Mouse (Mus musculus): ENCODE results near the gene Aanat. TPM values are rescaled to one million over a fixed set of nuclear protein-coding genes. Genes with fewer than 3 reads are reported as not detected.

Aanat gene
- polyA plus RNA-seq, 1 experiment from 2014 or later = not detected

GRCm38 (mm10) chr11:116555572-116555971 is 30.7 kb upstream of the Aanat start:
- ATAC-seq (no peak), DNase-seq (ENCODE audit: low spot score) (no peak)
- no peak overlapping the region for H3K4me2 ChIP-seq (replicated peaks; ENCODE audit: low read depth, low read length)
- H3K27ac ChIP-seq (ENCODE audit: low read length) = no peak overlapping the region
- H3K4me1 ChIP-seq (ENCODE audit: insufficient read depth, low read depth, low read length) = peaks cover 13% of the 10 kb centered on the region
- H3K4me3 ChIP-seq (ENCODE audit: low read depth, low read length) = no peak overlapping the region
- H3K9me3 ChIP-seq (ENCODE audit: low read length) = no peaks in the 10 kb centered on the region
- H3K27me3 ChIP-seq (replicated peaks; ENCODE audit: insufficient read depth, low read length) = no peaks in the 10 kb centered on the region
- no peaks in the 10 kb centered on the region for H3K36me3 ChIP-seq (ENCODE audit: insufficient read depth, low read length)
- no peak overlapping the region for H3K9ac ChIP-seq (replicated peaks; ENCODE audit: low read depth)
- 24% methylated on average over 1 of the region's 1 CpGs for whole genome bisulfite sequencing
- no peak for TF ChIP-seq EP300 (IDR thresholded peaks at IDR 0.05)
- TF ChIP-seq CTCF (IDR thresholded peaks at IDR 0.05) = no peak

- H3K4me2 ChIP-seq (replicated peaks; ENCODE audit: low read depth, low read length) = no peak overlapping the region
- H3K9me3 ChIP-seq (ENCODE audit: low read length) = no peaks in the 10 kb centered on the region
- H3K9ac ChIP-seq (replicated peaks; ENCODE audit: low read depth) = no peak overlapping the region
- H3K4me3 ChIP-seq (ENCODE audit: low read depth, low read length) = no peak overlapping the region
- H3K27me3 ChIP-seq (replicated peaks; ENCODE audit: insufficient read depth, low read length) = no peaks in the 10 kb centered on the region
- WGBS = 50% methylated on average over 6 of the region's 6 CpGs
- peaks cover 5% of the 10 kb centered on the region for H3K4me1 ChIP-seq (ENCODE audit: insufficient read depth, low read depth, low read length)
- TF ChIP-seq CTCF (IDR thresholded peaks at IDR 0.05) (no peak), EP300 (IDR thresholded peaks at IDR 0.05) (no peak)
- H3K36me3 ChIP-seq (ENCODE audit: insufficient read depth, low read length) = no peaks in the 10 kb centered on the region
- H3K27ac ChIP-seq (ENCODE audit: low read length) = no peak overlapping the region
- DNase-seq (ENCODE audit: low spot score) = no peak
- ATAC-seq = no peak
Observed at GRCm38 (mm10) chr11:116556308-116556707, 29.9 kb upstream of the Aanat start.

- 44% methylated on average over 7 of the region's 7 CpGs for WGBS
- ATAC-seq (no peak), DNase-seq (ENCODE audit: low spot score) (no peak)
- no peak for TF ChIP-seq CTCF (IDR thresholded peaks at IDR 0.05)
- no peak for TF ChIP-seq EP300 (IDR thresholded peaks at IDR 0.05)
- H3K4me3 ChIP-seq (ENCODE audit: low read depth, low read length) = no peak overlapping the region
- peaks cover 5% of the 10 kb centered on the region for H3K4me1 ChIP-seq (ENCODE audit: insufficient read depth, low read depth, low read length)
- no peaks in the 10 kb centered on the region for H3K27me3 ChIP-seq (replicated peaks; ENCODE audit: insufficient read depth, low read length)
- no peak overlapping the region for H3K4me2 ChIP-seq (replicated peaks; ENCODE audit: low read depth, low read length)
- H3K36me3 ChIP-seq (ENCODE audit: insufficient read depth, low read length) = no peaks in the 10 kb centered on the region
- no peaks in the 10 kb centered on the region for H3K9me3 ChIP-seq (ENCODE audit: low read length)
- H3K9ac ChIP-seq (replicated peaks; ENCODE audit: low read depth) = no peak overlapping the region
- H3K27ac ChIP-seq (ENCODE audit: low read length) = no peak overlapping the region
Observed at GRCm38 (mm10) chr11:116565283-116566041, 20.8 kb upstream of the Aanat start.

DNA sequence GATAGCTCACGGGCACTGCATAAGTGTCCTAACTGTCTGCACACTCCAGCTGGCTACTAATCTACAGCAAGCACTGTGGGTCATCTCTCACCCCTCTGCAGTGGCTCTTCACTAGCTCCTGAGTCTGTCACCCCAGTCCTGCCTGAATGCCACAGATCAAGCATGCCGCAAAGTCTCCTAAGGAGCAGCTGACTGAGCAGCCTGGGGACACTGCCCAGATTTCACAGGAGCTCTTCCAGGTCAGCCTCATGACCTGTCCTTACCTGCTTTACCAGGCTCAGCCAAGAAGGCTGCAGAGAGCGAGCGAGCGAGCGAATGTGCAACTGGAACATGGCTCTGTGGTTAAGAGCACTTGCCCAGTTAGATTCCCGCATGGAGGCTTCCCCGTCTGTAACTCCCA is 18.7 kb upstream of the Aanat start:
- H3K9me3 ChIP-seq (ENCODE audit: low read length) = no peaks in the 10 kb centered on the region

GRCm38 (mm10) chr11:116570821-116571220 is 15.4 kb upstream of the Aanat start:
- Histone ChIP-seq H3K36me3 (ENCODE audit: insufficient read depth, low read length) (no peaks in the 10 kb centered on the region), H3K27me3 (replicated peaks; ENCODE audit: insufficient read depth, low read length) (no peaks in the 10 kb centered on the region), H3K4me1 (ENCODE audit: insufficient read depth, low read depth, low read length) (peaks cover 7% of the 10 kb centered on the region), H3K4me2 (replicated peaks; ENCODE audit: low read depth, low read length) (no peak overlapping the region), H3K4me3 (ENCODE audit: low read depth, low read length) (no peak overlapping the region), H3K9me3 (ENCODE audit: low read length) (no peaks in the 10 kb centered on the region), H3K27ac (ENCODE audit: low read length) (no peak overlapping the region), H3K9ac (replicated peaks; ENCODE audit: low read depth) (no peak overlapping the region)
- DNase-seq (ENCODE audit: low spot score) (no peak), ATAC-seq (no peak)
- TF ChIP-seq CTCF (IDR thresholded peaks at IDR 0.05) (no peak), EP300 (IDR thresholded peaks at IDR 0.05) (no peak)
- WGBS = 78% methylated on average over 7 of the region's 7 CpGs

More for the DNA sequence above, 18.7 kb upstream of the Aanat start:
- Histone ChIP-seq H3K27ac (ENCODE audit: low read length) (no peak overlapping the region), H3K4me1 (ENCODE audit: insufficient read depth, low read depth, low read length) (peaks cover 10% of the 10 kb centered on the region), H3K9ac (replicated peaks; ENCODE audit: low read depth) (no peak overlapping the region), H3K4me2 (replicated peaks; ENCODE audit: low read depth, low read length) (no peak overlapping the region), H3K4me3 (ENCODE audit: low read depth, low read length) (no peak overlapping the region), H3K27me3 (replicated peaks; ENCODE audit: insufficient read depth, low read length) (no peaks in the 10 kb centered on the region), H3K36me3 (ENCODE audit: insufficient read depth, low read length) (no peaks in the 10 kb centered on the region)
- ATAC-seq = no peak
- no peak for TF ChIP-seq EP300 (IDR thresholded peaks at IDR 0.05)
- TF ChIP-seq CTCF (IDR thresholded peaks at IDR 0.05) = no peak
- DNase-seq (ENCODE audit: low spot score) = no peak
- 78% methylated on average over 8 of the region's 8 CpGs for WGBS

DNA sequence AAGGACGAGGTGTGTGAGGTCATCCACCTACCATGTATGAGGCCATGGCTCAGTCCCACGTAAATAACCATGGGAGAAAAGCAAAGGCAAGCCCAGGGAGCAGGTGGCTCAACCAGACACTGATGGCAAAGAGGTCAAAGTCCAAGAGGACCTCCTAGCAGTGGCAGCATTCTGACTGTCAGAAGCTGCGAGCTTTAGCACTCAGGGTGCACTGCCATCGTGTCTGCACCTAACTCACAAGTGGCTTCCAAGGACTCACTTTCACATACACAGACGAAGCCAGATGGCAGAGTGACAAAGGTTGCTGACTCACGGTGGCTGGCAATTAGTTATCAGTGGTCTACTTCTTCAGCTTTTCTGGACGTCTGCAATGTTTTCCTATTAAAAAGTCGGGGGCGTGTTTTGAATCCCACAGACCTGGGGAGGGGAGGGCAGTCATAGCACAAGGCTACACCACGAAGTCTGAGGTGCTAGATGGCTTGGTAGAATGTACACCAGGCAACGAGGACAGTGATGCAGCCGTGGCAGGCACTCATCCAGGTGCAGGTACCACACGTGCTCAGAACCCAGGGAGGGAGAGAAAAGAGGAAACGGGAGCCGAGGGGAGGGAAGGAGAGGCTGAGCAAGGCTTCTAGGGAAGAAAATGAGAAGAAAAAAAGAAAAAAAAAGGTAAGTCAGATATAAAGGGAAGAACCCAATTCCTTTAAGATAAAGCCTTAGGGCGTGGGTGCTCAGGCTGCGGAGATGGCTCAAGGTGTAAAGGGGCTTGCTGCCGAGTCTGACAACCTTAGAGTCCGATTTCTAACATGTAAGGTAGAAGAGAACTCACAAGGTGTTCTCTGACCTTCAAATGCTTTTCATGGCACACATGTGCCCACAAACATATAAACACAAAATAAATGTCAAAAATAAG is 14.2 kb upstream of the Aanat start:
- Histone ChIP-seq H3K27me3 (replicated peaks; ENCODE audit: insufficient read depth, low read length) (no peaks in the 10 kb centered on the region), H3K4me1 (ENCODE audit: insufficient read depth, low read depth, low read length) (peaks cover 6% of the 10 kb centered on the region; the same call in 1 of the 2 replicates), H3K4me2 (replicated peaks; ENCODE audit: low read depth, low read length) (no peak overlapping the region), H3K9me3 (ENCODE audit: low read length) (no peaks in the 10 kb centered on the region), H3K9ac (replicated peaks; ENCODE audit: low read depth) (no peak overlapping the region), H3K4me3 (ENCODE audit: low read depth, low read length) (no peak overlapping the region), H3K36me3 (ENCODE audit: insufficient read depth, low read length) (no peaks in the 10 kb centered on the region), H3K27ac (ENCODE audit: low read length) (no peak overlapping the region)
- 66% methylated on average over 19 of the region's 19 CpGs for WGBS
- TF ChIP-seq CTCF (IDR thresholded peaks at IDR 0.05) = no peak
- no peak for TF ChIP-seq EP300 (IDR thresholded peaks at IDR 0.05)
- DNase-seq (ENCODE audit: low spot score) (no peak), ATAC-seq (no peak)

Measured in lung, postnatal 0 days (tissue).